Mouse (Mus musculus): Measurements from ENCODE around the gene Gtf2ird1.

DNA sequence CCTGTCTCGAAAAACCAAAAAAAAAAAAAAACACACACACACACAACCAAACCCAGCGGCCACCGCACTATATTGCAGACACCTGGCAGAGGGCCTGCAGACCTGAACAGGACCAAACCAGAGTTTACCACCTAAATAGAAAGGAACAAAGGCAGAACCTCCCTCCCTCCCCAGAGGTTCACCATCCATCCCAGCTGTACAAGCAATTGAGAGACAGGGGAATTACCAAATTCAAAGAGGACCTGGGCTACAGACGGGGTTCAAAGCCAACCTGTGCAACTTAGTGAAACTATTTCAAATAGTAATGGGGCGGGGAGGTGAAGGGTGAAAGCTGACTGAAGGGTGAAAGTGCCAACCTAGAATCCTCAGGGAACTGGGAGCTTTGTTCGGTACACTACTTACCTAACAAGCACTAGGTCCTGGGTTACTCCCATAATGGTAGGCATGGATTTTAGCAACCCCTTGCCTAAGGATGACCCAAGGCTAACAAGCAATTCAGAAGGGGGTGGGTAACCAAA, 144.6 kb downstream of the Gtf2ird1 start:
- TF ChIP-seq POLR2A (IDR thresholded peaks at IDR 0.05; ENCODE audit: extremely low read depth, insufficient read depth, low read length), result no peak
- TF ChIP-seq CTCF (IDR thresholded peaks at IDR 0.05; ENCODE audit: extremely low read depth, insufficient read depth, low read length), result no peak
